Mouse (Mus musculus) kidney, adult 2 months (tissue): ENCODE data around the gene F5.

ENCODE experiments used
- CTCF ChIP-seq: fragments of 200-500 bp; conservative IDR thresholded peaks from 2 replicates; pipeline ENCODE4 v1.5.1; 2011; ENCODE audit warnings: low read depth, mild to moderate bottlenecking, control low read depth, low read length, moderate library complexity, mixed read lengths; ENCODE audit not compliant: insufficient read depth, insufficient read length
- POLR2A ChIP-seq: fragments of 200-500 bp; IDR thresholded peaks from one replicate; pipeline ENCODE4 v1.6.1; 2011; ENCODE audit warnings: low read depth, low read length, control low read depth

DNA sequence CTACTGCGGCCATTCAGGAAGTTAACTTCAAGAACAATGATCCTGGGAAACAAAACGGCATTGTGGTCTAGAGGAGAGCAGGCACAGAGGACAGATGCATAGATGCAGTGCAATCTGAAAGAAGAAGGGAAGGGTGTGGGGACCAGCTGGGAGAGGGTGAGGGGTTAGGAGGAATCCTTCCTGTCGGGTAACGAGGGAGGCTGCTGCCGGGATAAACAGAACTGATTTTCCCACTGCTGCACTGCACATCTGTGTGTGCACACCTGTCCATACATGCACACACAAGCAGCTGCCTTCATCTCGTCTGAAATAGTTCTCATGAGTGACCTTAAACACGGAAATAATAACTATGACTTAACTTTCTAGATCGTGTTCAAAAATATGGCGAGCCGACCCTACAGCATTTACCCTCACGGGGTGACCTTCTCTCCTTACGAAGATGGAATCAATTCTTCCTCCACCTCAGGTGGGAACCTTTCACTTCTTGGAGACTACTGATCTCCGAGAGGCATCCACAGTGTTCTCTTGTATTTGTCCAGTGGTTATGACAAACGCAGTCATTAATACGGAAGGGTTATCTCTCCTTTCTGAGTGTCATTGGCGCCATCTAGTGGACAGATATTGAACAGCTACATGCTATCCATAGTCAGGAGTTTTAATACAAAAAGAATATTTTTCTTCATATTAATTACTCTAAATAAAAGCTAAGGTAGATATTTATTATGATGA, 32.7 kb downstream of the F5 start:
- TF ChIP-seq CTCF (peak; percentile 39), POLR2A (no peak)
